Mouse (Mus musculus): Measurements from ENCODE around the gene Gli1. TPM values are rescaled to one million over a fixed set of nuclear protein-coding genes. Genes with fewer than 3 reads are reported as not detected.

Gli1 gene
- polyA plus RNA-seq (2015; fragmentation: Nextera tagmentation; extraction: Ambion mirVana), result 15.7 and 16.1 TPM in 2 replicates

GRCm38 (mm10) chr10:127341891-127342639 lies at the start of gene Gli1:
Gene Gli1 (minus strand): TSS chr10:127341974.
- Histone ChIP-seq H3K4me2 (replicated peaks) (peak within 1 kb of the TSS; percentile 93), H3K27me3 (no peaks in the 10 kb centered on the region), H3K9me3 (replicated peaks) (no peaks in the 10 kb centered on the region), H3K27ac (replicated peaks) (peak within 1 kb of the TSS; percentile 96), H3K36me3 (peaks cover 3% of the 10 kb centered on the region; the same call in 1 of the 2 replicates), H3K4me1 (peaks cover 31% of the 10 kb centered on the region), H3K9ac (peak within 1 kb of the TSS; percentile 33), H3K4me3 (replicated peaks) (peak within 1 kb of the TSS; percentile 56)
- no peak for ATAC-seq (ENCODE audit: insufficient number of reproducible peaks, low FRiP score, low TSS enrichment, low read depth)
- WGBS, result under 1% methylated on average over 29 of the region's 29 CpGs

- Histone ChIP-seq H3K4me3 (replicated peaks) (peak overlapping the region; percentile 74), H3K4me1 (peaks cover 8% of the 10 kb centered on the region), H3K9ac (peak overlapping the region; percentile 66; the same call in 1 of the 2 replicates), H3K36me3 (no peaks in the 10 kb centered on the region), H3K27me3 (no peaks in the 10 kb centered on the region), H3K27ac (replicated peaks) (peak overlapping the region; percentile 94), H3K9me3 (replicated peaks) (no peaks in the 10 kb centered on the region), H3K4me2 (replicated peaks) (peak overlapping the region; percentile 54)
- 54% methylated on average over 2 of the region's 2 CpGs for WGBS
- no peak for ATAC-seq (ENCODE audit: insufficient number of reproducible peaks, low FRiP score, low TSS enrichment, low read depth)
Observed at GRCm38 (mm10) chr10:127381743-127382134, 40.0 kb upstream of the Gli1 start.

- peak; percentile 82 for ATAC-seq (ENCODE audit: insufficient number of reproducible peaks, low FRiP score, low TSS enrichment, low read depth)
- 1% methylated on average over 45 of the region's 79 CpGs for WGBS
- Histone ChIP-seq H3K4me1 (peaks cover 8% of the 10 kb centered on the region), H3K9ac (peak overlapping the region; percentile 66), H3K4me3 (replicated peaks) (peak overlapping the region; percentile 74), H3K27ac (replicated peaks) (peak overlapping the region; percentile 94), H3K27me3 (no peaks in the 10 kb centered on the region), H3K4me2 (replicated peaks) (peak overlapping the region; percentile 54), H3K9me3 (replicated peaks) (no peaks in the 10 kb centered on the region), H3K36me3 (no peaks in the 10 kb centered on the region)
Observed at GRCm38 (mm10) chr10:127380767-127381742, 39.3 kb upstream of the Gli1 start.

- H3K9ac ChIP-seq, result peak within 1 kb of the TSS; percentile 81
- H3K27me3 ChIP-seq, result no peaks in the 10 kb centered on the region
- no peaks in the 10 kb centered on the region for H3K36me3 ChIP-seq
- H3K4me3 ChIP-seq (replicated peaks), result peak within 1 kb of the TSS; percentile 74
- peak within 1 kb of the TSS; percentile 66 for H3K4me2 ChIP-seq (replicated peaks)
- H3K27ac ChIP-seq (replicated peaks), result peak within 1 kb of the TSS; percentile 94
- peaks cover 8% of the 10 kb centered on the region for H3K4me1 ChIP-seq
- under 1% methylated on average over 36 of the region's 53 CpGs for WGBS
- peak; percentile 97 for ATAC-seq (ENCODE audit: insufficient number of reproducible peaks, low FRiP score, low TSS enrichment, low read depth)
- H3K9me3 ChIP-seq (replicated peaks), result no peaks in the 10 kb centered on the region
Observed at GRCm38 (mm10) chr10:127380251-127380691, 38.5 kb upstream of the Gli1 start, which contains the start of gene R3hdm2. Gene R3hdm2 (plus strand): TSS chr10:127380327.

GRCm38 (mm10) chr10:127379654-127380053 lies 37.9 kb upstream of the Gli1 start:
- Histone ChIP-seq H3K4me2 (replicated peaks) (peak overlapping the region; percentile 66), H3K9ac (peak overlapping the region; percentile 81), H3K4me1 (peaks cover 8% of the 10 kb centered on the region), H3K9me3 (replicated peaks) (no peaks in the 10 kb centered on the region), H3K4me3 (replicated peaks) (peak overlapping the region; percentile 74), H3K36me3 (no peaks in the 10 kb centered on the region), H3K27me3 (no peaks in the 10 kb centered on the region), H3K27ac (replicated peaks) (peak overlapping the region; percentile 94)
- ATAC-seq (ENCODE audit: insufficient number of reproducible peaks, low FRiP score, low TSS enrichment, low read depth), result no peak
- 81% methylated on average over 8 of the region's 8 CpGs for WGBS

- 67% methylated on average over 3 of the region's 3 CpGs for WGBS
- Histone ChIP-seq H3K9me3 (replicated peaks) (no peaks in the 10 kb centered on the region), H3K27me3 (no peaks in the 10 kb centered on the region), H3K4me2 (replicated peaks) (no peak overlapping the region), H3K4me1 (peaks cover 8% of the 10 kb centered on the region), H3K36me3 (no peaks in the 10 kb centered on the region), H3K9ac (no peak overlapping the region), H3K27ac (replicated peaks) (no peak overlapping the region), H3K4me3 (replicated peaks) (no peak overlapping the region)
- no peak for ATAC-seq (ENCODE audit: insufficient number of reproducible peaks, low FRiP score, low TSS enrichment, low read depth)
Observed at GRCm38 (mm10) chr10:127377700-127378099, 35.9 kb upstream of the Gli1 start.

- Histone ChIP-seq H3K9ac (no peak overlapping the region), H3K4me2 (replicated peaks) (no peak overlapping the region), H3K27me3 (no peaks in the 10 kb centered on the region), H3K4me1 (no peaks in the 10 kb centered on the region), H3K27ac (replicated peaks) (no peak overlapping the region), H3K9me3 (replicated peaks) (no peaks in the 10 kb centered on the region), H3K36me3 (no peaks in the 10 kb centered on the region), H3K4me3 (replicated peaks) (no peak overlapping the region)
- ATAC-seq (ENCODE audit: insufficient number of reproducible peaks, low FRiP score, low TSS enrichment, low read depth), result no peak
- 76% methylated on average over 2 of the region's 2 CpGs for WGBS
Observed at GRCm38 (mm10) chr10:127371023-127371422, 29.2 kb upstream of the Gli1 start.

GRCm38 (mm10) chr10:127369834-127370820 lies 28.4 kb upstream of the Gli1 start, which contains the start of gene Inhbc:
Gene Inhbc (minus strand): TSS chr10:127370431.
- 76% methylated on average over 22 of the region's 22 CpGs for WGBS
- Histone ChIP-seq H3K27me3 (no peaks in the 10 kb centered on the region), H3K27ac (replicated peaks) (no peak within 1 kb of the TSS), H3K4me3 (replicated peaks) (no peak within 1 kb of the TSS), H3K9ac (no peak within 1 kb of the TSS), H3K9me3 (replicated peaks) (no peaks in the 10 kb centered on the region), H3K4me1 (no peaks in the 10 kb centered on the region), H3K36me3 (no peaks in the 10 kb centered on the region), H3K4me2 (replicated peaks) (no peak within 1 kb of the TSS)
- ATAC-seq (ENCODE audit: insufficient number of reproducible peaks, low FRiP score, low TSS enrichment, low read depth), result no peak

GRCm38 (mm10) chr10:127368273-127368672 lies 26.5 kb upstream of the Gli1 start:
- Histone ChIP-seq H3K36me3 (no peaks in the 10 kb centered on the region), H3K9me3 (replicated peaks) (no peaks in the 10 kb centered on the region), H3K9ac (no peak overlapping the region), H3K4me1 (no peaks in the 10 kb centered on the region), H3K27me3 (no peaks in the 10 kb centered on the region), H3K4me2 (replicated peaks) (no peak overlapping the region), H3K27ac (replicated peaks) (no peak overlapping the region), H3K4me3 (replicated peaks) (no peak overlapping the region)
- ATAC-seq (ENCODE audit: insufficient number of reproducible peaks, low FRiP score, low TSS enrichment, low read depth), result no peak
- WGBS, result 86% methylated on average over 2 of the region's 2 CpGs

GRCm38 (mm10) chr10:127367116-127367515 lies 25.3 kb upstream of the Gli1 start:
- no peak overlapping the region for H3K27ac ChIP-seq (replicated peaks)
- 73% methylated on average over 5 of the region's 5 CpGs for WGBS
- no peaks in the 10 kb centered on the region for H3K4me1 ChIP-seq
- no peak overlapping the region for H3K4me2 ChIP-seq (replicated peaks)
- no peaks in the 10 kb centered on the region for H3K9me3 ChIP-seq (replicated peaks)
- no peaks in the 10 kb centered on the region for H3K36me3 ChIP-seq
- no peak overlapping the region for H3K4me3 ChIP-seq (replicated peaks)
- no peak for ATAC-seq (ENCODE audit: insufficient number of reproducible peaks, low FRiP score, low TSS enrichment, low read depth)
- H3K9ac ChIP-seq, result no peak overlapping the region
- H3K27me3 ChIP-seq, result no peaks in the 10 kb centered on the region

Measured in embryonic facial prominence, embryonic 15.5 days (tissue).